Mouse (Mus musculus): ENCODE measurements around the gene Sec14l2.

DNA sequence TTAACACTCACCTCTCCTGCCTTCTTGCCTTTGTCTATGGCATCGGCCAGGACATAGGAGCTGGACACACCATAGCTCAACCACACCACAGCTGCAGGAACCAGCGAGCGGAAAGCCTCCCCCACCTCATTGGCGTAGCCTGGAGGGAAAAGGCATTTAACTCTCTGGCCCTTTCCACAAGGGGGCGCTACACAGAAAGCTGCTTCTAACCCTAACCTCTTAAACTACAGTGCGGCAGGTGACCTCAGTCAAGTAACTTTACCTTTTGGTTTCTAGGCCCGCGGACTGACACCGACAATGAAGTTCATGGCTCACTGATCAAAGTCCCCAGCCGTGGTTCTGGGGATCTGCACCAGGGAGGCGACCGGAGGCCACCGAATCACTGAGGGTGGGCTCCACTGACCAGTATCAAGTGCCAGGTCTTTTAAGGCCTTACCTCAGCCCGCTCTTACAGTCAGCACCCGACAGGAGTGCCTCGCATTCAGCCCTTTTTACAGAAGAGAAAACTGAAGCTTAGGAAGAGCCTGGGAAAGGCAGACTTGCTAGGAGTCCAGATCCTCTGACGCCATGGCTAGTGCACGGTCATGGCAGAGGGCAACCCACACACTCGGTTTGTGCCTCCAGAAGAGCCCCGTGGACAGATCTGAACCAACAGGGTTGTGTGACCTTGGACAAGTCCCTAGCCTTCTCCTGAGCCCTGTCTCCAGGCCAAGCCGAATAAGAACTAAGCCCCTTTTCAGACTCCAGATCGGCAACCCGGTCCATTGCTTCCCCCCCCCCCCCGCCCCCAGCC is 28.6 kb downstream of the Sec14l2 start:
- TF ChIP-seq EP300 (IDR thresholded peaks at IDR 0.05; ENCODE audit: low read depth) (no peak), CTCF (IDR thresholded peaks at IDR 0.05; ENCODE audit: low read depth) (peak; percentile 98)
